Mouse (Mus musculus) ES-E14 (cell line): ENCODE measurements around the gene Fam169a. TPM values are rescaled to one million over a fixed set of nuclear protein-coding genes. Genes with fewer than 3 reads are reported as not detected.

ENCODE experiments used
- DNase-seq: peaks from one replicate; pipeline ENCODE4 v3.0.0-alpha.2; 2013; ENCODE audit warnings: low read depth, low spot score
- H3K27ac ChIP-seq: 2 replicates; pipeline ENCODE4 v1.5.1; 2012; ENCODE audit warnings: low read depth, mild to moderate bottlenecking, low read length, moderate library complexity, mixed read lengths; ENCODE audit not compliant: poor library complexity, insufficient read depth, severe bottlenecking
- H3K36me3 ChIP-seq: 2 replicates; pipeline ENCODE4 v1.6.1; 2012; ENCODE audit warnings: mild to moderate bottlenecking, low read length, moderate library complexity, mixed read lengths; ENCODE audit not compliant: control insufficient read depth, poor library complexity, insufficient read depth, severe bottlenecking
- H3K4me1 ChIP-seq, 2 experiments: fragments of 150-350 bp in 1 of 2; sonication (generic) in 1 of 2; 2 replicates each; pipeline ENCODE4 v1.6.1; 2012; ENCODE audit warnings: low read length in 2 of 2, mild to moderate bottlenecking in 1 of 2, mixed read lengths in 1 of 2; ENCODE audit not compliant: control insufficient read depth in 2 of 2, insufficient read depth in 2 of 2, poor library complexity in 1 of 2
- H3K4me3 ChIP-seq, 2 experiments: fragments of 150-350 bp in 1 of 2; sonication (generic) in 1 of 2; 2 replicates each; pipeline ENCODE4 v1.5.1; 2012; ENCODE audit warnings: low read length in 2 of 2, low read depth in 1 of 2, mild to moderate bottlenecking in 1 of 2, mixed read lengths in 1 of 2; ENCODE audit not compliant: insufficient read depth in 1 of 2, poor library complexity in 1 of 2, severe bottlenecking in 1 of 2
- H3K9ac ChIP-seq: 2 replicates; pipeline ENCODE4 v1.6.1; 2012; ENCODE audit warnings: low read depth, mild to moderate bottlenecking, low read length, mixed read lengths; ENCODE audit not compliant: poor library complexity, insufficient read depth, severe bottlenecking
- H3K9me3 ChIP-seq: fragments of 150-350 bp; sonication (generic); 2 replicates; pipeline ENCODE4 v1.6.1; 2012; ENCODE audit warnings: low read depth, mild to moderate bottlenecking, low read length; ENCODE audit not compliant: control insufficient read depth, insufficient read depth
- CHD2 ChIP-seq: IDR thresholded peaks from 2 replicates; pipeline ENCODE4 v1.6.1; 2014; ENCODE audit warnings: mild to moderate bottlenecking, low read depth, low read length, inconsistent platforms
- HCFC1 ChIP-seq: IDR thresholded peaks from 2 replicates; pipeline ENCODE4 v1.6.1; 2012; ENCODE audit warnings: low read length, inconsistent platforms, borderline replicate concordance; ENCODE audit not compliant: insufficient read depth
- MAFK ChIP-seq: IDR thresholded peaks from 2 replicates; pipeline ENCODE4 v1.6.1; 2014; ENCODE audit warnings: mild to moderate bottlenecking, low read depth, low read length, inconsistent platforms; ENCODE audit not compliant: insufficient read depth
- ZC3H11A ChIP-seq: IDR thresholded peaks from 2 replicates; pipeline ENCODE4 v1.6.1; 2012; ENCODE audit warnings: low read depth, mild to moderate bottlenecking, inconsistent platforms, low read length, borderline replicate concordance
- ZNF384 ChIP-seq: IDR thresholded peaks from 2 replicates; pipeline ENCODE4 v1.6.1; 2012; ENCODE audit warnings: low read depth, low read length, inconsistent platforms
- in situ Hi-C, 2 experiments: fragments of 600-800 bp; cut with MboI; formaldehyde crosslinking; loops; one replicate each; pipeline ENCODE4 v1.15.1; 2025; ENCODE audit warnings: low sequenced_read_pairs in 2 of 2, inconsistent platforms in 1 of 2; ENCODE audit not compliant: unreplicated experiment in 2 of 2
- total RNA-seq: library from RNA; depleted of rRNA; stranded (reverse); fragments of 300-350 nt; gene quantifications from 2 replicates; pipeline ENCODE4 v1.2.3, GENCODE M21; 2012

Fam169a gene
- total RNA-seq, 1 experiment = 63.4 TPM

- Histone ChIP-seq H3K27ac (peak overlapping the region; percentile 99), H3K9me3 (no peaks in the 10 kb centered on the region), H3K4me3 (peak overlapping the region; percentile 66 to 99), H3K4me1 (peaks cover 12 to 26% of the 10 kb centered on the region in 2 experiments), H3K9ac (peak overlapping the region; percentile 88), H3K36me3 (no peaks in the 10 kb centered on the region)
- DNase-seq = no peak
- in situ Hi-C loops = no loop called here
- no peak for TF ChIP-seq ZC3H11A
- no peak for TF ChIP-seq CHD2
- TF ChIP-seq ZNF384 = no peak
- no peak for TF ChIP-seq HCFC1
- no peak for TF ChIP-seq MAFK
These were observed 4.0 kb downstream of the Fam169a start for GRCm38 (mm10) chr13:97070931-97071625.

- H3K27ac ChIP-seq = peak overlapping the region; percentile 99
- no peak for DNase-seq
- in situ Hi-C loops = no loop called here
These were observed 4.6 kb downstream of the Fam169a start for GRCm38 (mm10) chr13:97071626-97072241.

GRCm38 (mm10) chr13:97073497-97073896 lies 6.4 kb downstream of the Fam169a start:
- DNase-seq = no peak
- Histone ChIP-seq H3K9me3 (no peaks in the 10 kb centered on the region), H3K9ac (peak overlapping the region; percentile 41; the same call in 1 of the 2 replicates), H3K4me3 (peak overlapping the region; percentile 90 to 99; a peak in 3 of 4 replicates), H3K36me3 (peaks cover 3% of the 10 kb centered on the region), H3K27ac (no peak overlapping the region), H3K4me1 (peaks cover 12 to 25% of the 10 kb centered on the region in 2 experiments)
- in situ Hi-C loops = no loop called here
- TF ChIP-seq ZNF384 (no peak), MAFK (no peak), CHD2 (no peak), ZC3H11A (no peak), HCFC1 (no peak)

More at GRCm38 (mm10) chr13:97071626-97072241, 4.6 kb downstream of the Fam169a start:
- H3K4me1 ChIP-seq = peaks cover 10 to 26% of the 10 kb centered on the region in 2 experiments
- H3K4me3 ChIP-seq = peak overlapping the region; percentile 90 to 99
- H3K36me3 ChIP-seq = no peaks in the 10 kb centered on the region
- TF ChIP-seq ZNF384 (no peak), HCFC1 (no peak), CHD2 (no peak), MAFK (no peak), ZC3H11A (no peak)
- H3K9ac ChIP-seq = peak overlapping the region; percentile 88
- no peaks in the 10 kb centered on the region for H3K9me3 ChIP-seq

GRCm38 (mm10) chr13:97077556-97077955 lies 10.5 kb downstream of the Fam169a start:
- H3K36me3 ChIP-seq = peaks cover 8% of the 10 kb centered on the region
- H3K9ac ChIP-seq = peak overlapping the region; percentile 37; the same call in 1 of the 2 replicates
- no peak for TF ChIP-seq ZNF384
- TF ChIP-seq ZC3H11A = no peak
- no peak for TF ChIP-seq CHD2
- TF ChIP-seq HCFC1 = no peak
- TF ChIP-seq MAFK = no peak
- in situ Hi-C loops = no loop called here
- no peak overlapping the region; the same call in 1 of the 2 replicates for H3K27ac ChIP-seq
- DNase-seq = no peak
- H3K9me3 ChIP-seq = no peaks in the 10 kb centered on the region
- H3K4me3 ChIP-seq = no peak overlapping the region
- peaks cover 13 to 18% of the 10 kb centered on the region in 2 experiments for H3K4me1 ChIP-seq
